Mouse (Mus musculus): Measurements from ENCODE around the gene Slc25a13.

- peak; percentile 54 for TF ChIP-seq CTCF (IDR thresholded peaks at IDR 0.05; ENCODE audit: low read depth, low read length)
- TF ChIP-seq POLR2A (IDR thresholded peaks at IDR 0.05; ENCODE audit: insufficient read depth, low read length): no peak
Measured at GRCm38 (mm10) chr6:6113776-6114175, 103.2 kb downstream of the Slc25a13 start.
